Comparison of ENCODE assay signal across 8 mouse cellular contexts in genomic region chr16:91582307-91582706, GRCm38 (mm10). TPM values are rescaled to one million over a fixed set of nuclear protein-coding genes. Genes with fewer than 3 reads are reported as not detected.
DNase-seq lines count a peak whose midpoint lies in the region; TF ChIP-seq lines count a peak whose summit lies in the region.

No protein-coding gene starts in this region.

- no peak for DNase-seq in gastrocnemius, adult 2 months
- no peak for DNase-seq in gastrocnemius, postnatal 10 days
- DNase-seq in right cerebral cortex, postnatal 14 days, result peak; percentile 55
- no peak for DNase-seq in right cerebral cortex, postnatal 25 days
- peak; percentile 52 for DNase-seq in embryo, embryonic 11 days
- DNase-seq in natural killer cell, adult 2 months (ENCODE audit: low spot score in 2 of 2), result peak; percentile 20 to 57
- DNase-seq in layer of hippocampus, adult 8-10 months (ENCODE audit: low spot score in 2 of 2), result no peak
- DNase-seq in Muller cell, postnatal 12 days (ENCODE audit: inconsistent ontology term), result no peak

- peak; percentile 66 for TF ChIP-seq CTCF in gastrocnemius, adult 2 months (IDR thresholded peaks at IDR 0.05)

- H3K27ac ChIP-seq in gastrocnemius, adult 2 months, result no peak overlapping the region

- H3K4me3 ChIP-seq in gastrocnemius, adult 2 months, result no peak overlapping the region

- intact Hi-C loops in gastrocnemius, adult 2 months (cut with DNase I), result no loop called here

RNA-seq across cellular contexts. Expression of gene Tmem50b, which starts 15.3 kb away (rescaled TPM):
- 10 to 100 TPM; 16.0 to 17.7 TPM for total RNA-seq in gastrocnemius, adult 2 months (2021)
- 10 to 100 TPM; 15.2 to 15.9 TPM for total RNA-seq in gastrocnemius, postnatal 10 days (2021)
- total RNA-seq in layer of hippocampus, adult 8-10 months (2022), result 100 to 1,000 TPM in 2 of 4 experiments, 10 to 100 TPM in 2; 78.8 to 108 (median 89.8) TPM

RNA-seq across cellular contexts. Expression of gene Ifngr2, which starts 35.4 kb away (rescaled TPM):
- 10 to 100 TPM; 55.2 to 55.5 TPM for total RNA-seq in gastrocnemius, adult 2 months (2021)
- 10 to 100 TPM; 59.8 to 60.8 TPM for total RNA-seq in gastrocnemius, postnatal 10 days (2021)
- 10 to 100 TPM; 38.9 to 52.7 (median 46.3) TPM for total RNA-seq in layer of hippocampus, adult 8-10 months (2022)

RNA-seq across cellular contexts. Expression of gene Dnajc28, which starts 36.5 kb away (rescaled TPM):
- 10 to 100 TPM; 15.8 to 21.8 TPM for total RNA-seq in gastrocnemius, adult 2 months (2021)
- total RNA-seq in gastrocnemius, postnatal 10 days (2021), result 1 to 10 TPM; 4.8 to 5.3 TPM
- total RNA-seq in layer of hippocampus, adult 8-10 months (2022), result 10 to 100 TPM in 1 of 4 experiments, 1 to 10 TPM in 3; 7.6 to 13.5 (median 8.8) TPM

Comparison
In these comparisons a context has a peak if more than half of its experiments do, and no peak if none do; other contexts are left out.
1. DNase-seq: peak in right cerebral cortex, postnatal 14 days (single experiment), embryo, embryonic 11 days (single experiment) and natural killer cell, adult 2 months (2 of 2); none in gastrocnemius, adult 2 months (single experiment), gastrocnemius, postnatal 10 days (single experiment), right cerebral cortex, postnatal 25 days (single experiment), layer of hippocampus, adult 8-10 months (0 of 2) and Muller cell, postnatal 12 days (single experiment).
2. RNA of gene Tmem50b, which starts 15.3 kb away (total RNA-seq): 78.8 to 108 TPM in layer of hippocampus, adult 8-10 months; 16.0 to 17.7 TPM in gastrocnemius, adult 2 months and 15.2 to 15.9 TPM in gastrocnemius, postnatal 10 days; every median in the first group is over 4 times any median in the second.